Comparison of ENCODE assay signal across 37 mouse cellular contexts in the genomic region with DNA sequence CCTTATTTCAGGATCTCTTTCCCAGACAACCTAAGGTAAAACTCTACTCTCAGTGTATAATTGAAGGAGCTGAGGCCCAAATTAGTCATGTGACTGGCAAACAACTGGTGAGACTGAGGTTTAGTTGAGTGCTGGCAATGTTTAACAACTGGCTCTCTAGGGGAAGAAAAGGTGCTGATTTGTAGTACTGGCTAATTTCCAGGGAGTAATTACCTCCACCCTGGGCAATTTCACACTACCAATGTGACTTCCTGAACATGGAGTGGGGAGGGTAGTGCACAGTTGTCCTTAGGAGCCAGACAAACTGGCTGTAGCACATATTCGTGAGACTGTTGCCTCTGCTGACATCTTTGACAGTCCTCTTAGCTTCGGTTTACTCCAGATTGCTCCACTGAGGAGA.
DNase-seq lines count a peak whose midpoint lies in the region; ATAC-seq and TF ChIP-seq lines count a peak whose summit lies in the region.
"Had no signal": no experiment of that assay in that cellular context is flagged by ENCODE, and none has a peak within 500 bp of the region (broad histone marks: within the 10 kb centered on the region; RNA-seq: fewer than 3 reads in every experiment).

No protein-coding gene starts in this region.

- 40% methylated on average over 2 of the region's 2 CpGs for WGBS in heart, embryonic 16.5 days
- 46% methylated on average over 2 of the region's 2 CpGs for WGBS in kidney, postnatal 0 days

- H3K27ac ChIP-seq in heart, embryonic 16.5 days (ENCODE audit: low read length): no peak overlapping the region
- H3K27ac ChIP-seq in kidney, postnatal 0 days: 0 out of 2 replicates have a peak overlapping the region, but pooled peaks have one; percentile 2
- H3K27ac ChIP-seq: embryonic facial prominence, embryonic 13.5 days; forebrain, embryonic 12.5 days; heart, embryonic 10.5 days; heart, embryonic 15.5 days; hindbrain, embryonic 12.5 days; hindbrain, postnatal 0 days; intestine, embryonic 15.5 days; layer of hippocampus, adult 2 months; limb, embryonic 10.5 days; limb, embryonic 15.5 days; liver, embryonic 13.5 days; midbrain, embryonic 12.5 days; neural tube, embryonic 12.5 days had no signal

- no peak overlapping the region for H3K9ac ChIP-seq in heart, embryonic 16.5 days (ENCODE audit: low read length)
- H3K9ac ChIP-seq in kidney, postnatal 0 days (ENCODE audit: low read depth, low read length): no peak overlapping the region
- H3K9ac ChIP-seq: embryonic facial prominence, embryonic 13.5 days; forebrain, embryonic 12.5 days; heart, embryonic 15.5 days; hindbrain, embryonic 12.5 days; intestine, embryonic 15.5 days; limb, embryonic 15.5 days; liver, embryonic 13.5 days; midbrain, embryonic 12.5 days; neural tube, embryonic 12.5 days had no signal

- ATAC-seq in heart, embryonic 16.5 days (replicated peaks; ENCODE audit: extremely low read depth, insufficient read depth, low FRiP score): 0 out of 2 replicates have a peak, but pooled peaks have one; percentile 43
- peak; percentile 45; the same call in 1 of the 2 replicates for ATAC-seq in kidney, postnatal 0 days (replicated peaks; ENCODE audit: low FRiP score, low read depth)
- ATAC-seq: CD4-positive, CD25-positive, alpha-beta regulatory T cell, adult 4 months; hindbrain, postnatal 0 days; intestine, embryonic 15.5 days; lung, postnatal 0 days had no signal

- no peak for DNase-seq in heart, adult 8-10 months (ENCODE audit: low spot score)
- peak; percentile 75 to 87 for DNase-seq in kidney, adult 8-10 months
- peak; percentile 40 for DNase-seq in kidney, postnatal 0 days (ENCODE audit: low spot score)
- DNase-seq in embryo, embryonic 10.5 days (ENCODE audit: low spot score): no peak
- no peak for DNase-seq in layer of hippocampus, adult 11-12 months (ENCODE audit: low spot score)
- no peak for DNase-seq in left cerebral cortex, postnatal 25 days (ENCODE audit: low spot score in 2 of 2)
- DNase-seq: adrenal gland, adult 2 months; adrenal gland, postnatal 36 days; cerebellum, adult 8-10 months; cerebellum, postnatal 36 days; embryo, embryonic 11 days; gastrocnemius, postnatal 14 days; heart, postnatal 36 days; liver, embryonic 13.5 days; lung, adult 18-20 months; lung, postnatal 4 days; right cerebral cortex, adult 18-20 months; spleen, adult 18-20 months; thymus, postnatal 36 days had no signal

- intact Hi-C loops in left cerebral cortex, postnatal 25 days (cut with DNase I): no loop called here

- no peak overlapping the region for H3K4me2 ChIP-seq in heart, embryonic 16.5 days (ENCODE audit: low read depth, low read length)
- H3K4me2 ChIP-seq in kidney, postnatal 0 days (ENCODE audit: low read length): no peak overlapping the region
- H3K4me2 ChIP-seq: embryonic facial prominence, embryonic 13.5 days; forebrain, embryonic 12.5 days; heart, embryonic 15.5 days; hindbrain, embryonic 12.5 days; intestine, embryonic 15.5 days; limb, embryonic 15.5 days; liver, embryonic 13.5 days; midbrain, embryonic 12.5 days; neural tube, embryonic 12.5 days had no signal

- no peak overlapping the region for H3K4me3 ChIP-seq in heart, embryonic 16.5 days (ENCODE audit: low read length)
- no peak overlapping the region for H3K4me3 ChIP-seq in kidney, postnatal 0 days (replicated peaks; ENCODE audit: low read depth, low read length)
- H3K4me3 ChIP-seq: embryonic facial prominence, embryonic 13.5 days; erythroblast, embryonic 14.5 days; forebrain, embryonic 12.5 days; heart, embryonic 10.5 days; heart, embryonic 15.5 days; hindbrain, embryonic 12.5 days; intestine, embryonic 15.5 days; layer of hippocampus, adult 2 months; limb, embryonic 10.5 days; limb, embryonic 15.5 days; liver, embryonic 13.5 days; megakaryocyte, embryonic 14.5 days; midbrain, embryonic 12.5 days; myocyte; neural tube, embryonic 12.5 days had no signal

- H3K27me3 ChIP-seq in heart, embryonic 16.5 days (ENCODE audit: control insufficient read depth, insufficient read depth, low read length): no peaks in the 10 kb centered on the region
- no peaks in the 10 kb centered on the region for H3K27me3 ChIP-seq in kidney, postnatal 0 days (ENCODE audit: insufficient read depth, low read length)
- H3K27me3 ChIP-seq: embryonic facial prominence, embryonic 13.5 days; forebrain, embryonic 12.5 days; heart, embryonic 15.5 days; hindbrain, embryonic 12.5 days; intestine, embryonic 15.5 days; limb, embryonic 15.5 days; liver, embryonic 13.5 days; megakaryocyte, embryonic 14.5 days; neural tube, embryonic 12.5 days had no signal

- H3K4me1 ChIP-seq in heart, embryonic 16.5 days (ENCODE audit: control insufficient read depth, insufficient read depth, low read length): peaks cover 6% of the 10 kb centered on the region; the same call in 1 of the 2 replicates
- no peaks in the 10 kb centered on the region for H3K4me1 ChIP-seq in kidney, postnatal 0 days (replicated peaks; ENCODE audit: insufficient read depth, low read length)
- H3K4me1 ChIP-seq: intestine, embryonic 15.5 days; liver, embryonic 13.5 days; megakaryocyte, embryonic 14.5 days; neural tube, embryonic 12.5 days had no signal

- H3K36me3 ChIP-seq in heart, embryonic 16.5 days (ENCODE audit: control insufficient read depth, insufficient read depth): no peaks in the 10 kb centered on the region
- H3K36me3 ChIP-seq in kidney, postnatal 0 days (ENCODE audit: insufficient read depth, low read length): no peaks in the 10 kb centered on the region
- H3K36me3 ChIP-seq: embryonic facial prominence, embryonic 13.5 days; forebrain, embryonic 12.5 days; heart, embryonic 10.5 days; heart, embryonic 15.5 days; hindbrain, embryonic 12.5 days; intestine, embryonic 15.5 days; limb, embryonic 10.5 days; limb, embryonic 15.5 days; liver, embryonic 13.5 days; midbrain, embryonic 12.5 days; neural tube, embryonic 12.5 days had no signal

- no peaks in the 10 kb centered on the region for H3K9me3 ChIP-seq in heart, embryonic 16.5 days (replicated peaks; ENCODE audit: control insufficient read depth, low read length)
- no peaks in the 10 kb centered on the region for H3K9me3 ChIP-seq in kidney, postnatal 0 days (replicated peaks; ENCODE audit: low read length)
- H3K9me3 ChIP-seq: embryonic facial prominence, embryonic 13.5 days; forebrain, embryonic 12.5 days; heart, embryonic 10.5 days; heart, embryonic 15.5 days; hindbrain, embryonic 12.5 days; intestine, embryonic 15.5 days; limb, embryonic 10.5 days; limb, embryonic 15.5 days; liver, embryonic 13.5 days; megakaryocyte, embryonic 14.5 days; midbrain, embryonic 12.5 days; neural tube, embryonic 12.5 days had no signal

- TF ChIP-seq CTCF in kidney, postnatal 0 days (IDR thresholded peaks at IDR 0.05; ENCODE audit: low read depth): no peak

Comparison
In these comparisons a context has a peak if more than half of its experiments do, and no peak if none do; other contexts are left out.
1. DNase-seq: peak in kidney, adult 8-10 months (2 of 2) and kidney, postnatal 0 days (single experiment); none in heart, adult 8-10 months (single experiment), embryo, embryonic 10.5 days (single experiment), layer of hippocampus, adult 11-12 months (single experiment) and left cerebral cortex, postnatal 25 days (0 of 2).